Mouse (Mus musculus) stomach, postnatal 0 days (tissue): Measurements from ENCODE around the gene Capzb.

ENCODE experiments used
- CTCF ChIP-seq: IDR thresholded peaks from 2 replicates; pipeline ENCODE4 v1.5.1; 2016; ENCODE audit warnings: antibody characterized with exemption, low read depth, mild to moderate bottlenecking, moderate library complexity
- EP300 ChIP-seq: optimal IDR thresholded peaks from 2 replicates; pipeline ENCODE3; 2016; ENCODE audit warnings: antibody characterized with exemption

- TF ChIP-seq EP300 (no peak), CTCF (no peak)
Observed at GRCm38 (mm10) chr4:139247966-139248365, 55.3 kb downstream of the Capzb start.
